In genomic region chr14:72187329-72187984, GRCm38 (mm10) we compare ENCODE assay signal across 9 mouse cellular contexts.
DNase-seq lines count a peak whose midpoint lies in the region; ATAC-seq lines count a peak whose summit lies in the region.
"Had no signal": no experiment of that assay in that cellular context is flagged by ENCODE, and none has a peak within 500 bp of the region (broad histone marks: within the 10 kb centered on the region; RNA-seq: fewer than 3 reads in every experiment).

No protein-coding gene starts in this region.

- H3K9ac ChIP-seq in kidney, embryonic 15.5 days: no peak overlapping the region
- no peak overlapping the region for H3K9ac ChIP-seq in midbrain, embryonic 15.5 days
- H3K9ac ChIP-seq: stomach, embryonic 15.5 days had no signal

- no peaks in the 10 kb centered on the region for H3K27me3 ChIP-seq in kidney, embryonic 15.5 days
- no peaks in the 10 kb centered on the region for H3K27me3 ChIP-seq in midbrain, embryonic 15.5 days (replicated peaks)
- H3K27me3 ChIP-seq: stomach, embryonic 15.5 days had no signal

- no peak overlapping the region for H3K27ac ChIP-seq in kidney, embryonic 15.5 days
- no peak overlapping the region for H3K27ac ChIP-seq in midbrain, embryonic 15.5 days
- H3K27ac ChIP-seq: stomach, embryonic 15.5 days had no signal

- ATAC-seq in kidney, embryonic 15.5 days (replicated peaks; ENCODE audit: low FRiP score): no peak
- ATAC-seq in midbrain, embryonic 15.5 days (replicated peaks): peak; percentile 77

- DNase-seq in kidney, adult 18-20 months: peak; percentile 11
- peak; percentile 9 for DNase-seq in cerebellum, adult 8-10 months
- peak; percentile 27 to 69 for DNase-seq in frontal cortex, adult 2 months (ENCODE audit: extremely low spot score in 1 of 2, low spot score in 1 of 2)
- DNase-seq in layer of hippocampus, adult 9-10 months (ENCODE audit: low spot score): peak; percentile 37
- no peak for DNase-seq in B cell, adult 2 months
- no peak for DNase-seq in spleen, adult 12 weeks (ENCODE audit: low spot score)

- WGBS in kidney, embryonic 15.5 days: 28% methylated on average over 5 of the region's 5 CpGs
- 41% methylated on average over 5 of the region's 5 CpGs for WGBS in midbrain, embryonic 15.5 days

- H3K36me3 ChIP-seq in kidney, embryonic 15.5 days: no peaks in the 10 kb centered on the region
- H3K36me3 ChIP-seq in midbrain, embryonic 15.5 days (replicated peaks): no peaks in the 10 kb centered on the region
- H3K36me3 ChIP-seq: stomach, embryonic 15.5 days had no signal

- H3K9me3 ChIP-seq in kidney, embryonic 15.5 days (replicated peaks): no peaks in the 10 kb centered on the region
- no peaks in the 10 kb centered on the region for H3K9me3 ChIP-seq in midbrain, embryonic 15.5 days
- H3K9me3 ChIP-seq: stomach, embryonic 15.5 days had no signal

- no peaks in the 10 kb centered on the region for H3K4me1 ChIP-seq in kidney, embryonic 15.5 days
- H3K4me1 ChIP-seq in midbrain, embryonic 15.5 days: no peaks in the 10 kb centered on the region
- H3K4me1 ChIP-seq: stomach, embryonic 15.5 days had no signal

- H3K4me3 ChIP-seq in kidney, embryonic 15.5 days (replicated peaks): no peak overlapping the region
- H3K4me3 ChIP-seq in midbrain, embryonic 15.5 days: no peak overlapping the region
- H3K4me3 ChIP-seq: stomach, embryonic 15.5 days had no signal

- H3K4me2 ChIP-seq in kidney, embryonic 15.5 days: no peak overlapping the region
- no peak overlapping the region for H3K4me2 ChIP-seq in midbrain, embryonic 15.5 days
- H3K4me2 ChIP-seq: stomach, embryonic 15.5 days had no signal

Comparison
In these comparisons a context has a peak if more than half of its experiments do, and no peak if none do; other contexts are left out.
1. DNase-seq: peak in kidney, adult 18-20 months (single experiment), cerebellum, adult 8-10 months (single experiment), frontal cortex, adult 2 months (2 of 2) and layer of hippocampus, adult 9-10 months (single experiment); none in B cell, adult 2 months (0 of 2) and spleen, adult 12 weeks (single experiment).